Mouse (Mus musculus) ovary, postnatal 10 days (tissue): ENCODE measurements around the gene Obox5.
"Not testable (repeated sequence)": the region's sequence is repeated elsewhere in the genome, so short reads cannot be mapped to it uniquely, and the experiment has no call there.

ENCODE experiments used
- DNase-seq: peaks from one replicate; pipeline ENCODE4 v3.0.0; 2022; ENCODE audit warnings: low spot score

Gene Obox5

GRCm38 (mm10) chr7:15749831-15750230 lies at the start of gene Obox5:
Obox5 (plus strand) TSS chr7:15750131.
- DNase-seq = not testable (repeated sequence)

DNA sequence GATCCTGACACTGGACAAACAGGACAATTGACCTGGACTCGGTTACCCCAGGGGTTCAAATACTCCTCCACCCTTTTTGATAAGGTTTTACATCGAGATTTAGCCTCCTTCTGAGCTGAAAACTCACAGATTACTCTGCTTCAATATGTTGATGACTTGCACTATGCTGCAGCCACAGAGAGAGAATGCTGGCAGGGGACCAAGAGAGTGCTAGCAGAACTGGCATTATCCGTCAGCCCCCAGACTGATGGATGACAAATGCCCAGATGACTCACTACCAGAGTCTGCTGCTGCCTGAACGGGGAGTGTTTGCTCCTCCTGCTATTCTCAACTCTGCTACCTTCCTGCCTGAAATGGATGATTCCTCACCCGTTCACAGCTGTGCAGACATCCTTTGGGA lies 635 bp upstream of the Obox5 start:
- DNase-seq = not testable (repeated sequence)
